Mouse (Mus musculus) CH12.LX (cell line): ENCODE data around the gene Ppp2r3d. TPM values are rescaled to one million over a fixed set of nuclear protein-coding genes. Genes with fewer than 3 reads are reported as not detected.
"Not testable (repeated sequence)": the region's sequence is repeated elsewhere in the genome, so short reads cannot be mapped to it uniquely, and the experiment has no call there.

Source experiments
- DNase-seq: peaks from one replicate; pipeline ENCODE4 v3.0.0-alpha.2; 2013; ENCODE audit errors: extremely low read depth
- H3K27ac ChIP-seq: 2 replicates; pipeline ENCODE4 v1.5.1; 2012; ENCODE audit warnings: low read depth, mild to moderate bottlenecking, control low read depth, moderate library complexity; ENCODE audit not compliant: insufficient read depth
- H3K27me3 ChIP-seq: replicated peaks from 2 replicates; pipeline ENCODE3; 2012; ENCODE audit warnings: inconsistent platforms
- H3K36me3 ChIP-seq, 2 experiments: replicated peaks in 1 of 2; 2 replicates each; pipeline versions ENCODE3 to v1.6.1; 2012; ENCODE audit warnings: inconsistent platforms in 1 of 2, low read length in 1 of 2, mild to moderate bottlenecking in 1 of 2, mixed read lengths in 1 of 2, moderate library complexity in 1 of 2; ENCODE audit not compliant: control insufficient read depth in 1 of 2, insufficient read depth in 1 of 2
- H3K4me1 ChIP-seq, 2 experiments: 2 replicates each; pipeline ENCODE4 v1.6.1; 2012; ENCODE audit warnings: inconsistent platforms in 1 of 2, moderate library complexity in 1 of 2; ENCODE audit not compliant: insufficient read depth in 2 of 2, control insufficient read depth in 1 of 2
- H3K4me2 ChIP-seq: 2 replicates; pipeline ENCODE4 v1.6.1; 2012; ENCODE audit warnings: low read depth, mild to moderate bottlenecking, control low read depth; ENCODE audit not compliant: poor library complexity, insufficient read depth, severe bottlenecking
- H3K4me3 ChIP-seq, 3 experiments: fragments of 150-350 bp in 1 of 3; sonication (generic) in 1 of 3; replicated peaks in 1 of 3; 2 replicates each; pipeline versions ENCODE3 to v1.5.1; 2011 to 2012; ENCODE audit warnings: low read depth in 2 of 3, low read length in 2 of 3, mild to moderate bottlenecking in 2 of 3, moderate library complexity in 2 of 3, control low read depth in 1 of 3, improper control_type of control experiment in 1 of 3, inconsistent platforms in 1 of 3, mixed read lengths in 1 of 3; ENCODE audit not compliant: poor library complexity in 1 of 3
- H3K79me2 ChIP-seq: replicated peaks from 2 replicates; pipeline ENCODE4 v1.6.1; 2012; ENCODE audit warnings: mild to moderate bottlenecking, moderate library complexity; ENCODE audit not compliant: control insufficient read depth, poor library complexity, insufficient read depth, severe bottlenecking; ENCODE audit errors: extremely low read depth
- H3K9ac ChIP-seq: 2 replicates; pipeline ENCODE4 v1.6.1; 2012; ENCODE audit warnings: low read depth, mild to moderate bottlenecking, control low read depth, moderate library complexity; ENCODE audit not compliant: insufficient read depth
- H3K9me3 ChIP-seq: replicated peaks from 2 replicates; pipeline ENCODE3; 2012; ENCODE audit warnings: low read length, inconsistent platforms, mixed read lengths
- CHD1 ChIP-seq: IDR thresholded peaks from 2 replicates; pipeline ENCODE4 v1.6.1; 2012; ENCODE audit warnings: low read depth, low read length, improper control_type of control experiment, inconsistent platforms
- ETS1 ChIP-seq: conservative IDR thresholded peaks from 2 replicates; pipeline ENCODE4 v1.6.1; 2012; ENCODE audit warnings: low read depth, mild to moderate bottlenecking, inconsistent platforms, low read length, improper control_type of control experiment, moderate library complexity
- GABPA ChIP-seq: IDR thresholded peaks from 2 replicates; pipeline ENCODE4 v1.6.1; 2012; ENCODE audit warnings: low read depth, low read length, improper control_type of control experiment, inconsistent platforms; ENCODE audit not compliant: insufficient replicate concordance
- HCFC1 ChIP-seq: IDR thresholded peaks from 2 replicates; pipeline ENCODE4 v1.6.1; 2012; ENCODE audit warnings: low read depth, mild to moderate bottlenecking, inconsistent platforms, low read length, improper control_type of control experiment
- JUN ChIP-seq: IDR thresholded peaks from 2 replicates; pipeline ENCODE4 v1.6.1; 2011; ENCODE audit warnings: low read depth, mild to moderate bottlenecking, low read length, improper control_type of control experiment, moderate library complexity; ENCODE audit not compliant: insufficient read depth
- JUND ChIP-seq: conservative IDR thresholded peaks from 2 replicates; pipeline ENCODE4 v1.6.1; 2011; ENCODE audit warnings: low read depth, low read length, improper control_type of control experiment
- KAT2A ChIP-seq: IDR thresholded peaks from 2 replicates; pipeline ENCODE4 v1.6.1; 2012; ENCODE audit warnings: low read length, improper control_type of control experiment, inconsistent platforms; ENCODE audit not compliant: insufficient replicate concordance
- MAFK ChIP-seq: IDR thresholded peaks from 2 replicates; pipeline ENCODE4 v1.6.1; 2011; ENCODE audit warnings: low read length, improper control_type of control experiment; ENCODE audit not compliant: insufficient replicate concordance
- NELFE ChIP-seq: IDR thresholded peaks from 2 replicates; pipeline ENCODE4 v1.6.1; 2011; ENCODE audit warnings: low read depth, low read length, improper control_type of control experiment
- SIN3A ChIP-seq: IDR thresholded peaks from 2 replicates; pipeline ENCODE4 v1.6.1; 2012; ENCODE audit warnings: low read length, improper control_type of control experiment, inconsistent platforms
- TBP ChIP-seq: conservative IDR thresholded peaks from 2 replicates; pipeline ENCODE4 v1.6.1; 2011; ENCODE audit warnings: low read depth, low read length, improper control_type of control experiment
- USF1 ChIP-seq: IDR thresholded peaks from 2 replicates; pipeline ENCODE4 v1.6.1; 2014; ENCODE audit warnings: low read depth, mild to moderate bottlenecking, inconsistent platforms, low read length, improper control_type of control experiment
- USF2 ChIP-seq: conservative IDR thresholded peaks from 2 replicates; pipeline ENCODE4 v1.6.1; 2011; ENCODE audit warnings: low read depth, low read length, improper control_type of control experiment
- ZNF384 ChIP-seq: IDR thresholded peaks from 2 replicates; pipeline ENCODE4 v1.6.1; 2012; ENCODE audit warnings: low read depth, low read length, improper control_type of control experiment, inconsistent platforms
- dilution Hi-C: fragments of 300-500 bp; cut with MboI; formaldehyde crosslinking; loops from 2 replicates; pipeline ENCODE4 v1.14.3; 2020; ENCODE audit warnings: low sequenced_read_pairs; ENCODE audit not compliant: extremely low pct_unique_long_range_greater_than_20kb, extremely low pct_ligation_motif_present
- in situ Hi-C: fragments of 300-500 bp; cut with MboI; formaldehyde crosslinking; loops from 3 replicates; pipeline ENCODE4 v1.14.3; 2019; ENCODE audit warnings: low sequenced_read_pairs, low pct_ligation_motif_present, low pct_unique_long_range_greater_than_20kb, mixed read lengths
- polyA plus RNA-seq: library from polyadenylated mRNA; unstranded; fragments of >175 nt; gene quantifications from 2 replicates; pipeline ENCODE4 v1.2.1, GENCODE M21; 2012; ENCODE audit warnings: low read depth; ENCODE audit not compliant: insufficient read length
- total RNA-seq, 2 experiments: library from RNA; depleted of rRNA; stranded (reverse); fragments of 300-350 nt in 1 of 2; fragments of >200 nt in 1 of 2; gene quantifications; 2 replicates each; pipeline ENCODE4 v1.2.3; 2012 to 2014

The Ppp2r3d gene
- total RNA-seq (2012; rRNA removed) (34.0 and 47.2 TPM in 2 replicates), total RNA-seq (2014; rRNA removed) (21.0 and 24.5 TPM in 2 replicates), polyA plus RNA-seq (62.7 and 66.7 TPM in 2 replicates)

GRCm38 (mm10) chr9:124476096-124476902 lies at the start of gene Ppp2r3d:
TSS of gene Ppp2r3d (minus strand) at chr9:124476898.
- peaks cover 2% of the 10 kb centered on the region for H3K27me3 ChIP-seq
- H3K36me3 ChIP-seq, result peaks cover 12 to 13% of the 10 kb centered on the region in 2 experiments
- no peak within 1 kb of the TSS for H3K4me3 ChIP-seq
- peak; percentile 12 for DNase-seq
- peaks cover 7% of the 10 kb centered on the region for H3K9me3 ChIP-seq
- dilution Hi-C loops, result no loop called here
- H3K9ac ChIP-seq, result no peak within 1 kb of the TSS
- H3K79me2 ChIP-seq, result no peaks in the 10 kb centered on the region
- no peak within 1 kb of the TSS for H3K27ac ChIP-seq
- no peak within 1 kb of the TSS for H3K4me2 ChIP-seq
- in situ Hi-C loops, result no loop called here
- TF ChIP-seq USF2, result no peak
- TF ChIP-seq USF1, result no peak
- TF ChIP-seq HCFC1, result no peak
- no peak for TF ChIP-seq ETS1
- no peak for TF ChIP-seq KAT2A
- TF ChIP-seq JUND, result no peak
- no peak for TF ChIP-seq NELFE
- no peak for TF ChIP-seq MAFK
- no peak for TF ChIP-seq SIN3A
- no peak for TF ChIP-seq GABPA
- TF ChIP-seq ZNF384, result no peak
- TF ChIP-seq JUN, result no peak
- TF ChIP-seq TBP, result no peak
- no peak for TF ChIP-seq CHD1
- H3K4me1 ChIP-seq, result no peaks in the 10 kb centered on the region

GRCm38 (mm10) chr9:124493693-124494092 lies 17.0 kb upstream of the Ppp2r3d start, which contains the start of gene Gm21836:
TSS of gene Gm21836 (minus strand) at chr9:124493793.
- dilution Hi-C loops, H3K36me3 ChIP-seq, H3K4me1 ChIP-seq, H3K27me3 ChIP-seq, H3K27ac ChIP-seq, H3K9me3 ChIP-seq, H3K4me2 ChIP-seq, H3K79me2 ChIP-seq, H3K9ac ChIP-seq, H3K4me3 ChIP-seq, DNase-seq, in situ Hi-C loops: not testable (repeated sequence)

GRCm38 (mm10) chr9:124480361-124480980 lies 3.8 kb upstream of the Ppp2r3d start:
- H3K27ac ChIP-seq, H3K27me3 ChIP-seq, H3K9me3 ChIP-seq, H3K4me3 ChIP-seq, in situ Hi-C loops, dilution Hi-C loops, DNase-seq, H3K4me2 ChIP-seq, H3K9ac ChIP-seq, H3K79me2 ChIP-seq, H3K4me1 ChIP-seq: not testable (repeated sequence)
- peaks cover 12 to 13% of the 10 kb centered on the region in 2 experiments for H3K36me3 ChIP-seq
